Mouse (Mus musculus) erythroid progenitor cell, adult 5-6 weeks (primary cell): ENCODE measurements at regions not wholly inside any gene's neighbourhood (a gene's known extent, or its start where the extent isn't known, plus 50 kb on each side); places are given as distances from the start of the nearest gene placed in this dataset.

Experiments used
- ATAC-seq: replicated peaks from 2 replicates; pipeline ENCODE4 v1.8.0; 2016; ENCODE audit warnings: moderate number of reproducible peaks, mild to moderate bottlenecking, moderate TSS enrichment, inconsistent platforms; ENCODE audit not compliant: poor library complexity, low FRiP score, severe bottlenecking

GRCm38 (mm10) chr9:41212303-41212901, 50.9 kb upstream of the Ubash3b start:
- no peak for ATAC-seq

DNA sequence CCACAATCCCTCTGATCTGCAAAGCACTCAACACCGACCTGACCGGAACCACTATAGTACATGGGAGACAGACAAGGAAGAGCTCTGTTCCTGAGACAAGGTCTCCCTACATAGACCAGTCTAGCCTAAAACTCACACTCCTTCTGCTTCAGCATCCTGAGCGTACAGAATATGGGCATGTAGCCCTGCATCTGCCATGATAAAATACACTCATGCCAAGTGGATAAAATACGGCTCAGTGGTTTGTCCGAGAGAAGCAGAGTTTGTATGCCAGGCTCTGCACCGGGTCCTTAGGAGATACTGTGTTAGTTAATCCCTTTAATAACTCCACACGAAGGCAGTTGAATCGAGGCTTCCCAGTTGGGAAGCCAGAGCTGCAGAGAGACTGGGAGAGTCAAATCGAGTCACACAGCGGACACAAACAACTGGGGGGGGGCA, 50.4 kb upstream of the Ubash3b start:
- no peak for ATAC-seq
